Comparison of ENCODE assay signal across 13 mouse cellular contexts in genomic region chr1:71675420-71675819, GRCm38 (mm10). TPM values are rescaled to one million over a fixed set of nuclear protein-coding genes. Genes with fewer than 3 reads are reported as not detected.
DNase-seq lines count a peak whose midpoint lies in the region; ATAC-seq and TF ChIP-seq lines count a peak whose summit lies in the region.
"Had no signal": no experiment of that assay in that cellular context is flagged by ENCODE, and none has a peak within 500 bp of the region (broad histone marks: within the 10 kb centered on the region; RNA-seq: fewer than 3 reads in every experiment).

No protein-coding gene starts in this region.

- TF ChIP-seq CTCF in liver, embryonic 14.5 days (IDR thresholded peaks at IDR 0.05; ENCODE audit: low read depth), result peak; percentile 47

- WGBS in liver, embryonic 14.5 days (ENCODE audit: insufficient replicate concordance), result 57% methylated on average over 2 of the region's 2 CpGs
- 50% methylated on average over 2 of the region's 2 CpGs for WGBS in liver, embryonic 11.5 days

- no peak overlapping the region for H3K27ac ChIP-seq in liver, embryonic 14.5 days
- no peak overlapping the region for H3K27ac ChIP-seq in liver, embryonic 11.5 days (ENCODE audit: low read depth, low read length)
- H3K27ac ChIP-seq: embryonic facial prominence, embryonic 12.5 days; hindbrain, embryonic 15.5 days had no signal

- no peaks in the 10 kb centered on the region for H3K36me3 ChIP-seq in liver, embryonic 14.5 days (replicated peaks; ENCODE audit: control insufficient read depth, insufficient read depth, low read depth)
- no peaks in the 10 kb centered on the region for H3K36me3 ChIP-seq in liver, embryonic 11.5 days (ENCODE audit: control insufficient read depth, insufficient read depth, low read length)
- H3K36me3 ChIP-seq: embryonic facial prominence, embryonic 12.5 days; hindbrain, embryonic 15.5 days had no signal

- peak; percentile 36 for DNase-seq in embryo, embryonic 10.5 days (ENCODE audit: low spot score)
- DNase-seq in embryo, embryonic 11 days, result no peak
- no peak for DNase-seq in liver, embryonic 14.5 days (ENCODE audit: low read depth in 3 of 3, low spot score in 3 of 3)
- no peak for DNase-seq in liver, embryonic 11.5 days (ENCODE audit: low spot score)
- peak; percentile 74 for DNase-seq in ZHBTc4 (ENCODE audit: low read depth, low spot score)
- no peak for DNase-seq in right cerebral cortex, postnatal 4 days
- DNase-seq: kidney, postnatal 4 days; thymus, adult 2 months had no signal

- no peak overlapping the region for H3K4me3 ChIP-seq in liver, embryonic 14.5 days (ENCODE audit: insufficient read depth in 1 of 2, low read depth in 2 of 2, low read length in 2 of 2)
- no peak overlapping the region for H3K4me3 ChIP-seq in liver, embryonic 11.5 days (ENCODE audit: low read depth, low read length)
- H3K4me3 ChIP-seq: embryonic facial prominence, embryonic 12.5 days; hindbrain, embryonic 15.5 days; myocyte had no signal

- H3K4me1 ChIP-seq in liver, embryonic 14.5 days (replicated peaks; ENCODE audit: control insufficient read depth in 2 of 2, insufficient read depth in 2 of 2, low read length in 1 of 2), result no peaks in the 10 kb centered on the region
- H3K4me1 ChIP-seq in liver, embryonic 11.5 days (replicated peaks; ENCODE audit: control insufficient read depth, insufficient read depth, low read length), result no peaks in the 10 kb centered on the region

- no peak for ATAC-seq in liver, embryonic 14.5 days (ENCODE audit: insufficient read depth)
- ATAC-seq in liver, embryonic 11.5 days (replicated peaks; ENCODE audit: low FRiP score), result no peak
- peak; percentile 92 for ATAC-seq in megakaryocyte, adult 5-6 weeks (ENCODE audit: poor library complexity, severe bottlenecking)
- no peak for ATAC-seq in monocyte, adult 5-6 weeks (replicated peaks; ENCODE audit: insufficient number of reproducible peaks, low FRiP score, low TSS enrichment, poor library complexity, severe bottlenecking)

- no peak for TF ChIP-seq EP300 in liver, embryonic 14.5 days (IDR thresholded peaks at IDR 0.05; ENCODE audit: low read depth)

- no peaks in the 10 kb centered on the region for H3K27me3 ChIP-seq in liver, embryonic 14.5 days (ENCODE audit: control insufficient read depth, insufficient read depth, low read length)
- H3K27me3 ChIP-seq in liver, embryonic 11.5 days (replicated peaks; ENCODE audit: control insufficient read depth, insufficient read depth, low read length), result no peaks in the 10 kb centered on the region
- H3K27me3 ChIP-seq: embryonic facial prominence, embryonic 12.5 days; hindbrain, embryonic 15.5 days had no signal

- H3K4me2 ChIP-seq in liver, embryonic 14.5 days (ENCODE audit: low read depth), result no peak overlapping the region
- no peak overlapping the region for H3K4me2 ChIP-seq in liver, embryonic 11.5 days
- H3K4me2 ChIP-seq: embryonic facial prominence, embryonic 12.5 days; hindbrain, embryonic 15.5 days had no signal

- H3K9ac ChIP-seq in liver, embryonic 14.5 days (replicated peaks), result no peak overlapping the region
- no peak overlapping the region for H3K9ac ChIP-seq in liver, embryonic 11.5 days (ENCODE audit: low read depth, low read length)
- H3K9ac ChIP-seq: embryonic facial prominence, embryonic 12.5 days; hindbrain, embryonic 15.5 days had no signal

- H3K9me3 ChIP-seq in liver, embryonic 14.5 days (ENCODE audit: control insufficient read depth, low read length), result no peaks in the 10 kb centered on the region
- no peaks in the 10 kb centered on the region for H3K9me3 ChIP-seq in liver, embryonic 11.5 days (ENCODE audit: control insufficient read depth, low read length)
- H3K9me3 ChIP-seq: embryonic facial prominence, embryonic 12.5 days; hindbrain, embryonic 15.5 days had no signal

RNA-seq across cellular contexts. Expression of gene Fn1, which starts 22.4 kb away (rescaled TPM):
- 71.4 and 99.5 TPM in 2 replicates for polyA plus RNA-seq in liver, embryonic 14.5 days (2012; rRNA removed)
- 78.8 and 84.7 TPM in 2 replicates for polyA plus RNA-seq in liver, embryonic 14.5 days (2014; fragmentation: Nextera tagmentation; extraction: Ambion mirVana)
- 171 and 175 TPM in 2 replicates for polyA plus RNA-seq in liver, embryonic 11.5 days (2014; fragmentation: Nextera tagmentation; extraction: Ambion mirVana)
- 1,871 and 1,924 TPM in 2 replicates for total RNA-seq in megakaryocyte, adult 5-6 weeks (2015)
- total RNA-seq in megakaryocyte, adult 5-6 weeks (2017), result 1,132 and 1,387 TPM in 2 replicates
- total RNA-seq in monocyte, adult 5-6 weeks (2017), result 9.3 to 15.8 TPM (median 9.9 TPM) in 3 replicates

Comparison
In these comparisons a context has a peak if more than half of its experiments do, and no peak if none do; other contexts are left out.
1. DNase-seq: peak in embryo, embryonic 10.5 days (single experiment) and ZHBTc4 (single experiment); none in embryo, embryonic 11 days (single experiment), liver, embryonic 14.5 days (0 of 3), liver, embryonic 11.5 days (single experiment) and right cerebral cortex, postnatal 4 days (single experiment).
2. RNA of gene Fn1, which starts 22.4 kb away (total RNA-seq): 1,132 to 1,924 TPM in megakaryocyte, adult 5-6 weeks; 9.3 to 15.8 TPM in monocyte, adult 5-6 weeks; every median in the first group is over 10 times any median in the second.